Mouse (Mus musculus): ENCODE measurements around the gene Kctd13.

- TF ChIP-seq POLR2A (IDR thresholded peaks at IDR 0.05; ENCODE audit: low read depth, low read length), result no peak
- no peak for TF ChIP-seq CTCF (IDR thresholded peaks at IDR 0.05; ENCODE audit: borderline replicate concordance, insufficient read depth, low read length)
These were observed 56.2 kb downstream of the Kctd13 start for GRCm38 (mm10) chr7:126984667-126985444.

All from embryonic fibroblast, embryonic 13.5 days (primary cell).